Mouse (Mus musculus) hindbrain, embryonic 14.5 days (tissue): Measurements from ENCODE around the gene Atp8a1. TPM values are rescaled to one million over a fixed set of nuclear protein-coding genes. Genes with fewer than 3 reads are reported as not detected.
"Not testable (repeated sequence)": the region's sequence is repeated elsewhere in the genome, so short reads cannot be mapped to it uniquely, and the experiment has no call there.

Experiments used
- ATAC-seq: fragments of 200-750 bp; cut with Nextera tagmentation; 2 replicates; pipeline ENCODE4 v1.8.0; 2017; ENCODE audit warnings: moderate number of reproducible peaks, mild to moderate bottlenecking, moderate TSS enrichment, moderate library complexity; ENCODE audit not compliant: low FRiP score
- DNase-seq: peaks from one replicate; pipeline ENCODE4 v3.0.0-alpha.2; 2015; ENCODE audit warnings: low spot score
- H3K27ac ChIP-seq: fragments of 300-500 bp; sonication (generic); 2 replicates; pipeline ENCODE4 v1.5.1; 2014; ENCODE audit warnings: mild to moderate bottlenecking, moderate library complexity
- H3K27me3 ChIP-seq: fragments of 300-500 bp; sonication (generic); 2 replicates; pipeline ENCODE4 v1.6.1; 2014; ENCODE audit warnings: mild to moderate bottlenecking, low read length, mixed read lengths; ENCODE audit not compliant: control insufficient read depth, insufficient read depth
- H3K36me3 ChIP-seq: fragments of 300-500 bp; sonication (generic); replicated peaks from 2 replicates; pipeline ENCODE4 v1.6.1; 2014; ENCODE audit not compliant: control insufficient read depth, insufficient read depth
- H3K4me1 ChIP-seq: fragments of 300-500 bp; sonication (generic); replicated peaks from 2 replicates; pipeline ENCODE4 v1.6.1; 2014; ENCODE audit warnings: antibody characterized with exemption, low read length, mixed read lengths; ENCODE audit not compliant: control insufficient read depth, insufficient read depth
- H3K4me2 ChIP-seq: fragments of 300-500 bp; sonication (generic); replicated peaks from 2 replicates; pipeline ENCODE4 v1.6.1; 2014; ENCODE audit warnings: mild to moderate bottlenecking, moderate library complexity
- H3K4me3 ChIP-seq: fragments of 300-500 bp; sonication (generic); replicated peaks from 2 replicates; pipeline ENCODE4 v1.5.1; 2014; ENCODE audit warnings: mild to moderate bottlenecking, low read length
- H3K9ac ChIP-seq: fragments of 300-500 bp; sonication (generic); 2 replicates; pipeline ENCODE4 v1.6.1; 2014
- H3K9me3 ChIP-seq: fragments of 300-500 bp; sonication (generic); 2 replicates; pipeline ENCODE4 v1.6.1; 2016; ENCODE audit warnings: low read length; ENCODE audit not compliant: control insufficient read depth
- WGBS: fragments of 180-500 bp; shearing (Covaris S2); extraction: QIAGEN DNeasy Blood & Tissue Kit; methylation state at CpG from one replicate; pipeline ENCODE4 v1.1.7; 2014; 5-methylcytosine and 5-hydroxymethylcytosine counted together
- polyA plus RNA-seq: library from polyadenylated mRNA; unstranded; fragments of >200 nt; fragmentation: Nextera tagmentation; extraction: Ambion mirVana; gene quantifications from 2 replicates; pipeline ENCODE4 v1.2.1, GENCODE M21; 2014

The Atp8a1 gene
- polyA plus RNA-seq, 1 experiment from 2014 or later, result 77.3 TPM

GRCm38 (mm10) chr5:67819451-67819850 is 27.8 kb downstream of the Atp8a1 start:
- no peak for DNase-seq
- Histone ChIP-seq H3K4me3 (no peak overlapping the region), H3K36me3 (no peaks in the 10 kb centered on the region), H3K4me2 (no peak overlapping the region), H3K27me3 (no peaks in the 10 kb centered on the region), H3K27ac (no peak overlapping the region), H3K4me1 (no peaks in the 10 kb centered on the region; the same call in 1 of the 2 replicates), H3K9me3 (no peaks in the 10 kb centered on the region), H3K9ac (no peak overlapping the region)
- 74% methylated on average over 5 of the region's 5 CpGs for WGBS
- no peak for ATAC-seq

GRCm38 (mm10) chr5:67815572-67816325 is 31.5 kb downstream of the Atp8a1 start:
- Histone ChIP-seq H3K9me3 (no peaks in the 10 kb centered on the region), H3K27me3 (no peaks in the 10 kb centered on the region), H3K9ac (no peak overlapping the region), H3K4me3 (no peak overlapping the region), H3K27ac (no peak overlapping the region), H3K36me3 (peaks cover 16% of the 10 kb centered on the region), H3K4me1 (no peaks in the 10 kb centered on the region), H3K4me2 (no peak overlapping the region)
- no peak for DNase-seq
- 75% methylated on average over 16 of the region's 16 CpGs for WGBS
- ATAC-seq, result no peak

- not testable (repeated sequence) for DNase-seq, H3K4me1 ChIP-seq, H3K9me3 ChIP-seq, H3K27ac ChIP-seq, H3K4me2 ChIP-seq, H3K27me3 ChIP-seq, H3K4me3 ChIP-seq, H3K9ac ChIP-seq, ATAC-seq
- WGBS, result 91% methylated on average over 5 of the region's 8 CpGs
- H3K36me3 ChIP-seq, result peaks cover 16% of the 10 kb centered on the region
These were observed 32.2 kb downstream of the Atp8a1 start for GRCm38 (mm10) chr5:67815060-67815459.

GRCm38 (mm10) chr5:67814437-67814965 is 32.7 kb downstream of the Atp8a1 start:
- H3K9me3 ChIP-seq, result no peaks in the 10 kb centered on the region
- no peak overlapping the region for H3K9ac ChIP-seq
- H3K4me3 ChIP-seq, result no peak overlapping the region
- H3K27me3 ChIP-seq, result no peaks in the 10 kb centered on the region
- 93% methylated on average over 7 of the region's 7 CpGs for WGBS
- peaks cover 16% of the 10 kb centered on the region for H3K36me3 ChIP-seq
- no peak overlapping the region for H3K27ac ChIP-seq
- ATAC-seq, result no peak
- no peak overlapping the region for H3K4me2 ChIP-seq
- no peaks in the 10 kb centered on the region for H3K4me1 ChIP-seq
- no peak for DNase-seq

GRCm38 (mm10) chr5:67813334-67813733 is 33.9 kb downstream of the Atp8a1 start:
- Histone ChIP-seq H3K27ac (no peak overlapping the region), H3K36me3 (peaks cover 19% of the 10 kb centered on the region), H3K9me3 (no peaks in the 10 kb centered on the region), H3K4me2 (no peak overlapping the region), H3K4me1 (no peaks in the 10 kb centered on the region), H3K4me3 (no peak overlapping the region), H3K27me3 (no peaks in the 10 kb centered on the region), H3K9ac (no peak overlapping the region)
- DNase-seq (no peak), ATAC-seq (no peak)
- 96% methylated on average over 5 of the region's 5 CpGs for WGBS

- H3K9ac ChIP-seq, result no peak overlapping the region
- H3K27ac ChIP-seq, result no peak overlapping the region
- DNase-seq (peak; percentile 37), ATAC-seq (no peak)
- H3K4me1 ChIP-seq, result no peaks in the 10 kb centered on the region
- H3K4me2 ChIP-seq, result no peak overlapping the region
- no peaks in the 10 kb centered on the region for H3K27me3 ChIP-seq
- no peaks in the 10 kb centered on the region for H3K9me3 ChIP-seq
- H3K36me3 ChIP-seq, result peaks cover 8% of the 10 kb centered on the region
- no peak overlapping the region for H3K4me3 ChIP-seq
- WGBS, result 88% methylated on average over 17 of the region's 17 CpGs
These were observed 44.8 kb downstream of the Atp8a1 start for GRCm38 (mm10) chr5:67802174-67803030.

- no peak for DNase-seq
- 0 out of 2 replicates have a peak, but pooled peaks cover 6% of the 10 kb centered on the region for H3K4me1 ChIP-seq
- no peaks in the 10 kb centered on the region for H3K9me3 ChIP-seq
- ATAC-seq, result no peak
- H3K27me3 ChIP-seq, result no peaks in the 10 kb centered on the region
- H3K4me2 ChIP-seq, result no peak overlapping the region
- WGBS, result 78% methylated on average over 8 of the region's 8 CpGs
- H3K27ac ChIP-seq, result no peak overlapping the region
- H3K9ac ChIP-seq, result no peak overlapping the region
- peaks cover 8% of the 10 kb centered on the region for H3K36me3 ChIP-seq
- no peak overlapping the region for H3K4me3 ChIP-seq
These were observed 46.4 kb downstream of the Atp8a1 start for GRCm38 (mm10) chr5:67800801-67801200.

GRCm38 (mm10) chr5:67799785-67800184 is 47.4 kb downstream of the Atp8a1 start:
- no peak overlapping the region for H3K4me3 ChIP-seq
- no peak for ATAC-seq
- no peak overlapping the region for H3K9ac ChIP-seq
- WGBS, result 87% methylated on average over 7 of the region's 7 CpGs
- no peaks in the 10 kb centered on the region for H3K9me3 ChIP-seq
- peaks cover 8% of the 10 kb centered on the region for H3K36me3 ChIP-seq
- 0 out of 2 replicates have a peak, but pooled peaks cover 6% of the 10 kb centered on the region for H3K4me1 ChIP-seq
- H3K27ac ChIP-seq, result no peak overlapping the region
- no peaks in the 10 kb centered on the region for H3K27me3 ChIP-seq
- no peak for DNase-seq
- H3K4me2 ChIP-seq, result no peak overlapping the region

GRCm38 (mm10) chr5:67798348-67798747 is 48.9 kb downstream of the Atp8a1 start:
- H3K36me3 ChIP-seq, result no peaks in the 10 kb centered on the region; the same call in 1 of the 2 replicates
- H3K27ac ChIP-seq, result no peak overlapping the region
- ATAC-seq (no peak), DNase-seq (no peak)
- H3K9ac ChIP-seq, result no peak overlapping the region
- H3K4me3 ChIP-seq, result no peak overlapping the region
- H3K27me3 ChIP-seq, result no peaks in the 10 kb centered on the region
- 49% methylated on average over 4 of the region's 4 CpGs for whole genome bisulfite sequencing
- H3K9me3 ChIP-seq, result no peaks in the 10 kb centered on the region
- H3K4me2 ChIP-seq, result no peak overlapping the region
- 0 out of 2 replicates have a peak, but pooled peaks cover 6% of the 10 kb centered on the region for H3K4me1 ChIP-seq
